Mouse (Mus musculus): ENCODE measurements around the gene Adgrl1. TPM values are rescaled to one million over a fixed set of nuclear protein-coding genes. Genes with fewer than 3 reads are reported as not detected.
A peak's percentile ranks its signal among the peaks of the same experiment; 100 is the strongest.

The Adgrl1 gene
- polyA plus RNA-seq, 1 experiment from 2014 or later: 29.1 TPM

DNA sequence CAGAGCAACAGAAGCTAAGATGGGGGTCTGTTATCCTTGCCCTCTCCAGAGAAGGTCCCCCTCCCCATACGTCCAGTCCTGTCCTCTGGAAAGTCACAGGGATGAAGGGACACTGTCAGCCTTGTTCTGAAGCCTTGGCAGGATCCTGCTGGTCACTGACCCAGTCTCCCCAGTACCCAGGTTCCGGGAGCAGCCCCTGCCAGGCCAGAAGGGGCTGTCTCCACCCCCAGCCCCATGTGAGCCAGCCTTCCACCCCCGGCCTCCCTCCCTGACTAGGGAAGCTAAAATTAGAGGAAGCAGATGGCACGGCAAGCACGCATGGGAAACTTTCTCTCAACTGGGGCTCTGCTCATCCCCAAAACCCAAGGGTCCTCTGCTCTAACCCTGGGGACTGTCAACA lies 16.1 kb downstream of the Adgrl1 start:
- no peak for TF ChIP-seq CTCF (IDR thresholded peaks at IDR 0.05; ENCODE audit: low read depth)
- Histone ChIP-seq H3K4me2 (no peak overlapping the region), H3K9ac (no peak overlapping the region), H3K4me3 (ENCODE audit: low read depth, low read length) (no peak overlapping the region), H3K36me3 (ENCODE audit: insufficient read depth) (peaks cover 22% of the 10 kb centered on the region), H3K27me3 (ENCODE audit: insufficient read depth, low read length) (no peaks in the 10 kb centered on the region), H3K4me1 (ENCODE audit: insufficient read depth) (peaks cover 18% of the 10 kb centered on the region), H3K9me3 (ENCODE audit: low read depth, low read length) (no peaks in the 10 kb centered on the region), H3K27ac (ENCODE audit: low read depth) (no peak overlapping the region)
- DNase-seq: no peak
- WGBS: 84% methylated on average over 5 of the region's 5 CpGs
- ATAC-seq (ENCODE audit: insufficient read depth): no peak

DNA sequence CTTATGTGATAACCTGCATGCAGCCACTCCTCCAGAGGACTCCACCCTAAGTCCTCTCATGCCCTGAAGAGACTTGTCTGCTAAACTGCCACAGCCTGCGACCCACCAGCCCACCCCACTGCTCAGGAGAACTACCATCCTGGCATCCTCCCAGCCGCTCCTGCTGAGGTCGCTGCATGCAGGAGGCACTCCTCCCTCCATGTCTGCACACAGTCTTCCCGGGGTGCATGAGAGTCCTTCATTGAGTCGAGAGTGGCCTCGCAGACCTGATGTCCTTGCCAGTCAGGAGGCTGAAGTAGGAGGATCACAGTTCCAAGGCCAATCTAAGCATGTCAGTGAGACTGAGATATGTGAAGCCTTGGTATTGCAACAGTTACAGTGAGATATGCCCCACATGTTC lies 17.7 kb downstream of the Adgrl1 start:
- H3K27me3 ChIP-seq (ENCODE audit: insufficient read depth, low read length): no peaks in the 10 kb centered on the region
- H3K4me1 ChIP-seq (ENCODE audit: insufficient read depth): peaks cover 14% of the 10 kb centered on the region
- H3K9ac ChIP-seq: no peak overlapping the region
- H3K4me3 ChIP-seq (ENCODE audit: low read depth, low read length): no peak overlapping the region
- no peaks in the 10 kb centered on the region for H3K9me3 ChIP-seq (ENCODE audit: low read depth, low read length)
- TF ChIP-seq CTCF (IDR thresholded peaks at IDR 0.05; ENCODE audit: low read depth): no peak
- WGBS: 69% methylated on average over 6 of the region's 6 CpGs
- H3K4me2 ChIP-seq: no peak overlapping the region
- H3K36me3 ChIP-seq (ENCODE audit: insufficient read depth): peaks cover 35% of the 10 kb centered on the region
- H3K27ac ChIP-seq (ENCODE audit: low read depth): no peak overlapping the region
- DNase-seq: no peak
- no peak for ATAC-seq (ENCODE audit: insufficient read depth)

DNA sequence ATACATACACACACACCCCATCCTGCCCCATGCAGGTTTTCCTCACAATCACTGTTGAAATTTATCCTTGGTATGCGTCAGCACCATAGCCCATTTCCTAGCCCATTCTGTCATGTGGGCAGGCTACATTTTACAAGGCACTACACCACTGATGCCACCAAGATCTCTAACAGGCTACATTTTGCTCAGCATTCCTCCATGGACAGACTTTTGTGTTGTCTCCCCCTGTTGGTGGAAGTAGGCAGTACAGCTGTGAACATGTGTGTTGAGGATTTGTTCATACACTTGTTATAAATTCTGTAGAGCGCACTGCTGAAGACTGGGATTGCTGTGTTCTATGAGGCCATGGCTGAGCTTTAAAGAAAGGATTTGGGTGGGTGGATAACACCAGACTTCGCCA lies 21.7 kb downstream of the Adgrl1 start:
- peaks cover 71% of the 10 kb centered on the region for H3K36me3 ChIP-seq (ENCODE audit: insufficient read depth)
- no peak overlapping the region for H3K27ac ChIP-seq (ENCODE audit: low read depth)
- peak; percentile 96 for TF ChIP-seq CTCF (IDR thresholded peaks at IDR 0.05; ENCODE audit: low read depth)
- no peaks in the 10 kb centered on the region for H3K4me1 ChIP-seq (ENCODE audit: insufficient read depth)
- no peak overlapping the region for H3K9ac ChIP-seq
- WGBS: 61% methylated on average over 3 of the region's 3 CpGs
- ATAC-seq (ENCODE audit: insufficient read depth): peak; percentile 42; the same call in 1 of the 2 replicates
- no peaks in the 10 kb centered on the region for H3K9me3 ChIP-seq (ENCODE audit: low read depth, low read length)
- peak; percentile 94 for DNase-seq
- H3K27me3 ChIP-seq (ENCODE audit: insufficient read depth, low read length): no peaks in the 10 kb centered on the region
- H3K4me3 ChIP-seq (ENCODE audit: low read depth, low read length): no peak overlapping the region
- H3K4me2 ChIP-seq: no peak overlapping the region

DNA sequence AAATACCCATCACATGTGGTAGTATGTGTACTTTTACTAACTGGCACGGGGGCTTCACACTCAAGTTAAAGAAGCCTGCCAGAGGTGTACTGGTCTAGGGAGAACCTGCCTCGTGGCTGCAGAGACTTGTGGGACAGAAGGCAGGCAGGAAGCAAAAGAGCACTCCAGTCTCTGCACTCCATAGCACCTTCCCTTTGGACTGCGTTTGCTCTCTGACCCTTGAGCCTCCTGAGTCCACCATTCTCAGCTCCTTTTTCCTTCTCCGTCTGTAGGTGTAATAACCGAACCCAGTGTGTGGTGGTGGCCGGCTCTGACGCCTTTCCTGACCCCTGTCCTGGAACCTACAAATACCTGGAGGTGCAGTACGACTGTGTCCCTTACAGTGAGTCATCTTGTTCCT lies 22.8 kb downstream of the Adgrl1 start:
- peaks cover 82% of the 10 kb centered on the region for H3K36me3 ChIP-seq (ENCODE audit: insufficient read depth)
- no peak overlapping the region for H3K4me3 ChIP-seq (ENCODE audit: low read depth, low read length)
- DNase-seq (no peak), ATAC-seq (ENCODE audit: insufficient read depth) (no peak)
- no peak overlapping the region for H3K9ac ChIP-seq
- no peak overlapping the region for H3K27ac ChIP-seq (ENCODE audit: low read depth)
- H3K27me3 ChIP-seq (ENCODE audit: insufficient read depth, low read length): no peaks in the 10 kb centered on the region
- no peak for TF ChIP-seq CTCF (IDR thresholded peaks at IDR 0.05; ENCODE audit: low read depth)
- 89% methylated on average over 8 of the region's 8 CpGs for WGBS
- no peaks in the 10 kb centered on the region for H3K9me3 ChIP-seq (ENCODE audit: low read depth, low read length)
- no peaks in the 10 kb centered on the region for H3K4me1 ChIP-seq (ENCODE audit: insufficient read depth)
- no peak overlapping the region for H3K4me2 ChIP-seq

DNA sequence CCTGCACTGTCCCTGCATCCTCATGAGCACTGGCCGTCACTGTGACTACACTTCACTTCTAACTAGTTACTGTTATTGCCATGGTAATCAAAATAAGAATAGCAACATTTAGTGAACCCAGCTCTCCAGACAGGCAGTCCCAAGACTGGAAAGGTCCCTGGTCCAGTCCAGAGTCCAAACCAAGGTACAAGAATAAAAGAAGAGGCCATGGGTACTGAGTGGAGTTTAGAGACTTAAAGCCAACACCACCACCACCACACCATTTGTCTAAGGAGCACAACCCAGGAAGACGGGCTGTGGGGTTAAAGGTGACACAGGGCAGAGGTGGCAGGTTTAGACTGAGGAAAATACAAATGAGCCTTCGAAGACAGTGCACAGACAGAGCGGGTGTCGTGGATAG lies 24.7 kb downstream of the Adgrl1 start:
- Histone ChIP-seq H3K36me3 (ENCODE audit: insufficient read depth) (peaks cover 88% of the 10 kb centered on the region), H3K9me3 (ENCODE audit: low read depth, low read length) (no peaks in the 10 kb centered on the region), H3K4me2 (no peak overlapping the region), H3K4me3 (ENCODE audit: low read depth, low read length) (no peak overlapping the region), H3K4me1 (ENCODE audit: insufficient read depth) (no peaks in the 10 kb centered on the region), H3K27me3 (ENCODE audit: insufficient read depth, low read length) (no peaks in the 10 kb centered on the region), H3K27ac (ENCODE audit: low read depth) (no peak overlapping the region), H3K9ac (no peak overlapping the region)
- TF ChIP-seq CTCF (IDR thresholded peaks at IDR 0.05; ENCODE audit: low read depth): no peak
- WGBS: 72% methylated on average over 5 of the region's 5 CpGs
- ATAC-seq (ENCODE audit: insufficient read depth) (no peak), DNase-seq (no peak)

DNA sequence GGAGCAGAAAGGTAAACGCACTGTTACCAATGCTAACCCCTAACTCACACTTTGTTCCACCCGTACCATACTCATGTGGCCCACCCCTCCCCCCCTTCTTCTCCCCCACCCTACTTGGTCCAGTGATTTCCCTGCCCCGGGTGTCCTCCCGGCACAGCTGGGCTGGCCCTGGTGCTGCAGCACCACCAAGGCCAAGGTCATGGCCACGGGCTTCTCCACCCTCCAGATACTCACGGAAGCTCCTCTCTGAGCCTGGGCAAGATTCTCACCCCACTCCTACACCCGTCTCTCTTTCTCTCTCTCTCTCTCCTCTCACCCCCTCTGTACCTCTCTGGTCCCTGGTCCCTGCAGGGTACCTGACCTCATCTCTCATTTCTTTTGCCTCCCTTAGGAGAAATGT lies 26.4 kb downstream of the Adgrl1 start:
- Histone ChIP-seq H3K27me3 (ENCODE audit: insufficient read depth, low read length) (no peaks in the 10 kb centered on the region), H3K9ac (no peak overlapping the region), H3K4me1 (ENCODE audit: insufficient read depth) (no peaks in the 10 kb centered on the region), H3K27ac (ENCODE audit: low read depth) (no peak overlapping the region), H3K9me3 (ENCODE audit: low read depth, low read length) (no peaks in the 10 kb centered on the region), H3K4me2 (no peak overlapping the region), H3K36me3 (ENCODE audit: insufficient read depth) (peaks cover 91% of the 10 kb centered on the region), H3K4me3 (ENCODE audit: low read depth, low read length) (no peak overlapping the region)
- ATAC-seq (ENCODE audit: insufficient read depth) (no peak), DNase-seq (no peak)
- no peak for TF ChIP-seq CTCF (IDR thresholded peaks at IDR 0.05; ENCODE audit: low read depth)
- WGBS: 58% methylated on average over 7 of the region's 7 CpGs

DNA sequence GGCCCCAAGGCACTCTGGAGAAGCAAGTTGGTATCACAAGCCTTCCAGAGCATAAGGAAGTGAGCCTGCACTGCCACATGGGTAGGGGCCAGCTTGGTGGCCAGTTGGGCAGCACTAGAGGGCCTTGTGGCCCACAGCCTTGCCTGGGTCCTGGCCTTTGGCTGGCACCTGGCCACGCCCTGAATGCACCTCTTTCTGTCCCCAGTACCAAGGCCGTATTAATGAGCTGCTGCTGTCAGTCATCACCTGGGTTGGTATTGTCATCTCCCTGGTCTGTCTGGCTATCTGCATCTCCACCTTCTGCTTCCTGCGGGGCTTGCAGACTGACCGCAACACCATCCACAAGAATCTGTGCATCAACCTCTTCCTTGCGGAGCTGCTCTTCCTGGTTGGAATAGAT lies 34.3 kb downstream of the Adgrl1 start:
- ATAC-seq (ENCODE audit: insufficient read depth) (no peak), DNase-seq (no peak)
- H3K27ac ChIP-seq (ENCODE audit: low read depth): no peak overlapping the region
- WGBS: 87% methylated on average over 5 of the region's 5 CpGs
- H3K4me1 ChIP-seq (ENCODE audit: insufficient read depth): no peaks in the 10 kb centered on the region
- H3K4me3 ChIP-seq (ENCODE audit: low read depth, low read length): no peak overlapping the region
- H3K36me3 ChIP-seq (ENCODE audit: insufficient read depth): peaks cover 99% of the 10 kb centered on the region
- no peaks in the 10 kb centered on the region for H3K27me3 ChIP-seq (ENCODE audit: insufficient read depth, low read length)
- no peak overlapping the region for H3K4me2 ChIP-seq
- H3K9ac ChIP-seq: no peak overlapping the region
- H3K9me3 ChIP-seq (ENCODE audit: low read depth, low read length): no peaks in the 10 kb centered on the region
- TF ChIP-seq CTCF (IDR thresholded peaks at IDR 0.05; ENCODE audit: low read depth): no peak

DNA sequence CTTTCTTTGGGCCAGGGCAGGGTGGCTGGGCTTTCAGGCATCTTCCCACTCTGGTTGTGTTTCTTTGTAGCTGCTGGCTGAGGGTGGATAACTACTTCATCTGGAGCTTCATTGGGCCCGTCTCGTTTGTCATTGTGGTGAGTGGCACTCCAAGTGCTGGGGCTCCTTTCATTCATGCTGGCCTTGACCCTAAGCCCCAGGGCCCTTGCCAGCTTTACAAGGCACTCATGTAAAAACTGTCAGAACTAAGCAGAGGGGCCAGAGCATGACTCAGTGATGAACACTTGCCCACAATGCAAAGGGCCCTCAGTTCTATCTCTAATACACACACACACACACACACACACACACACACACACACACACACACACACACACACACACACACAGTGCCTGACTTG lies 35.1 kb downstream of the Adgrl1 start:
- Histone ChIP-seq H3K4me3 (ENCODE audit: low read depth, low read length) (no peak overlapping the region), H3K9me3 (ENCODE audit: low read depth, low read length) (no peaks in the 10 kb centered on the region), H3K9ac (no peak overlapping the region), H3K27me3 (ENCODE audit: insufficient read depth, low read length) (no peaks in the 10 kb centered on the region), H3K27ac (ENCODE audit: low read depth) (no peak overlapping the region), H3K36me3 (ENCODE audit: insufficient read depth) (peaks cover 99% of the 10 kb centered on the region), H3K4me2 (no peak overlapping the region), H3K4me1 (ENCODE audit: insufficient read depth) (no peaks in the 10 kb centered on the region)
- DNase-seq (no peak), ATAC-seq (ENCODE audit: insufficient read depth) (no peak)
- TF ChIP-seq CTCF (IDR thresholded peaks at IDR 0.05; ENCODE audit: low read depth): no peak
- 78% methylated on average over 2 of the region's 2 CpGs for WGBS

Data from lung, embryonic 14.5 days (tissue).